Mouse (Mus musculus) small intestine, adult 2 months (tissue): ENCODE measurements around the gene Cnot9.

ENCODE experiments used
- CTCF ChIP-seq: fragments of 200-500 bp; IDR thresholded peaks from 2 replicates; pipeline ENCODE4 v1.5.1; 2012; ENCODE audit warnings: low read depth, mild to moderate bottlenecking, control low read depth, inconsistent platforms, low read length, moderate library complexity, mixed read lengths; ENCODE audit not compliant: insufficient replicate concordance, insufficient read length; ENCODE audit errors: extremely low read depth
- POLR2A ChIP-seq: fragments of 200-500 bp; IDR thresholded peaks from 2 replicates; pipeline ENCODE4 v1.6.1; 2012; ENCODE audit warnings: low read depth, mild to moderate bottlenecking, control low read depth, inconsistent platforms, low read length, moderate library complexity

GRCm38 (mm10) chr1:74559061-74559460 is 53.2 kb downstream of the Cnot9 start:
- no peak for TF ChIP-seq POLR2A
- TF ChIP-seq CTCF = no peak
